Mouse (Mus musculus) brain, embryonic 14.5 days (tissue): ENCODE data around the gene Unc13a.

Source experiments
- CTCF ChIP-seq: fragments of 200-500 bp; IDR thresholded peaks from 2 replicates; pipeline ENCODE4 v1.5.1; 2012; ENCODE audit warnings: inconsistent platforms, mild to moderate bottlenecking, moderate library complexity, borderline replicate concordance; ENCODE audit not compliant: insufficient read depth, insufficient read length; ENCODE audit errors: extremely low read depth
- POLR2A ChIP-seq: fragments of 200-500 bp; IDR thresholded peaks from 2 replicates; pipeline ENCODE4 v1.6.1; 2012; ENCODE audit warnings: mild to moderate bottlenecking, inconsistent platforms, borderline replicate concordance; ENCODE audit not compliant: poor library complexity, insufficient read depth, insufficient read length, severe bottlenecking; ENCODE audit errors: extremely low read depth

- TF ChIP-seq CTCF (no peak), POLR2A (no peak)
These were observed 21.8 kb upstream of the Unc13a start for GRCm38 (mm10) chr8:71693166-71694041.
